Mouse (Mus musculus): ENCODE results near the gene Ghdc. TPM values are rescaled to one million over a fixed set of nuclear protein-coding genes. Genes with fewer than 3 reads are reported as not detected.

Ghdc gene
- polyA plus RNA-seq, 1 experiment from 2014 or later = 3.8 TPM

DNA sequence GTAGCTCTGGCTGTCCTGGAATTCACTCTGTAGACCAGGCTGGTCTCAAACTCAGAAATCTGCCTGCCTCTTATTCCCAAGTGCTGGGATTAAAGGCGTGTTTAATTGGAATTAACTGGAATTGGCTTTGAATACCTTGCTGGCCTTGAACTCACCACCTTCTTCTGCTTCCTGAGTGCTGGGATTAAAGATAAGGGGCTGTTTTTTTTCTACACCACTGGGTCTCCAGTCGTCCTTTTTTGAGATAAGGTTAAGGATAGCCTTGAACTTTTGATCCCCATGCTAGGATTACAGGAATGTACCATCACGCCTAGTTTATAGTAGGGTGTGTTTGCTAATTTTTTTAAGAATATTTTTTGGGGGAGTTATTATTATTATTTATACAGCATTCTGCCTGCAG, 7.3 kb upstream of the Ghdc start:
- no peaks in the 10 kb centered on the region for H3K27me3 ChIP-seq (ENCODE audit: control insufficient read depth, insufficient read depth, low read length)
- peaks cover 10% of the 10 kb centered on the region for H3K4me1 ChIP-seq (ENCODE audit: control insufficient read depth, insufficient read depth, low read length)
- no peak overlapping the region for H3K4me2 ChIP-seq
- H3K36me3 ChIP-seq (ENCODE audit: control insufficient read depth, insufficient read depth, low read length) = peaks cover 14% of the 10 kb centered on the region
- ATAC-seq (replicated peaks; ENCODE audit: insufficient number of reproducible peaks, low FRiP score, low TSS enrichment) = no peak
- H3K9me3 ChIP-seq (replicated peaks; ENCODE audit: control insufficient read depth, low read length) = no peaks in the 10 kb centered on the region
- WGBS (ENCODE audit: insufficient replicate concordance) = 53% methylated on average over 3 of the region's 3 CpGs
- no peak overlapping the region for H3K9ac ChIP-seq (ENCODE audit: low read depth, low read length)
- no peak overlapping the region for H3K27ac ChIP-seq (ENCODE audit: low read depth, low read length)
- H3K4me3 ChIP-seq (ENCODE audit: low read depth, low read length) = no peak overlapping the region

DNA sequence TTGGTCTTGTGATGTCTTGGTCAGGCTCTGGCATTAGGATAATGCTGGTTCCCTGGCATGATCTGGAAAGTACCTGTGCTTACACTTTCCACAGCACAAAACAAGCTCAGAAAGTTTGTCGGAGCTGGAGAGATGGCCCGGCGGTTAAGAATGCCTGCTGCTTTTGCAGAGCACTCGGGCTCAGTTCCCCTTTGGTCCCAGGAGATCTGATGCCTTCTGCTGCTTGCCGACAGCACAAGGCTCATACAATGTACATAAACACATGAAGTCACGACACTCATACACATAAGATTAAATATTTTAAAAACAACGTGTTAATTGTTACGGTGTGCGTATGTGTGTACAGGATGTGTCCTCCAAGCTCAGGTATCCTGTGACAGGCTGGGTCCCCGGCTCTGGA, 5.2 kb upstream of the Ghdc start:
- H3K27me3 ChIP-seq (ENCODE audit: control insufficient read depth, insufficient read depth, low read length) = no peaks in the 10 kb centered on the region
- no peak overlapping the region for H3K4me2 ChIP-seq
- no peaks in the 10 kb centered on the region for H3K9me3 ChIP-seq (replicated peaks; ENCODE audit: control insufficient read depth, low read length)
- WGBS (ENCODE audit: insufficient replicate concordance) = 79% methylated on average over 10 of the region's 10 CpGs
- H3K27ac ChIP-seq (ENCODE audit: low read depth, low read length) = no peak overlapping the region
- H3K9ac ChIP-seq (ENCODE audit: low read depth, low read length) = no peak overlapping the region
- H3K4me1 ChIP-seq (ENCODE audit: control insufficient read depth, insufficient read depth, low read length) = no peaks in the 10 kb centered on the region
- peaks cover 7% of the 10 kb centered on the region; the same call in 1 of the 2 replicates for H3K36me3 ChIP-seq (ENCODE audit: control insufficient read depth, insufficient read depth, low read length)
- H3K4me3 ChIP-seq (ENCODE audit: low read depth, low read length) = no peak overlapping the region
- ATAC-seq (replicated peaks; ENCODE audit: insufficient number of reproducible peaks, low FRiP score, low TSS enrichment) = no peak

- no peak for ATAC-seq (replicated peaks; ENCODE audit: insufficient number of reproducible peaks, low FRiP score, low TSS enrichment)
- WGBS (ENCODE audit: insufficient replicate concordance) = 78% methylated on average over 4 of the region's 4 CpGs
- H3K27ac ChIP-seq (ENCODE audit: low read depth, low read length) = no peak overlapping the region
- no peak overlapping the region for H3K4me2 ChIP-seq
- 0 out of 2 replicates have a peak, but pooled peaks cover under 1% of the 10 kb centered on the region for H3K36me3 ChIP-seq (ENCODE audit: control insufficient read depth, insufficient read depth, low read length)
- H3K9me3 ChIP-seq (replicated peaks; ENCODE audit: control insufficient read depth, low read length) = no peaks in the 10 kb centered on the region
- H3K27me3 ChIP-seq (ENCODE audit: control insufficient read depth, insufficient read depth, low read length) = no peaks in the 10 kb centered on the region
- H3K4me3 ChIP-seq (ENCODE audit: low read depth, low read length) = no peak overlapping the region
- H3K9ac ChIP-seq (ENCODE audit: low read depth, low read length) = no peak overlapping the region
- H3K4me1 ChIP-seq (ENCODE audit: control insufficient read depth, insufficient read depth, low read length) = 0 out of 2 replicates have a peak, but pooled peaks cover 4% of the 10 kb centered on the region
These were observed 3.5 kb upstream of the Ghdc start for GRCm38 (mm10) chr11:100774261-100774660.

DNA sequence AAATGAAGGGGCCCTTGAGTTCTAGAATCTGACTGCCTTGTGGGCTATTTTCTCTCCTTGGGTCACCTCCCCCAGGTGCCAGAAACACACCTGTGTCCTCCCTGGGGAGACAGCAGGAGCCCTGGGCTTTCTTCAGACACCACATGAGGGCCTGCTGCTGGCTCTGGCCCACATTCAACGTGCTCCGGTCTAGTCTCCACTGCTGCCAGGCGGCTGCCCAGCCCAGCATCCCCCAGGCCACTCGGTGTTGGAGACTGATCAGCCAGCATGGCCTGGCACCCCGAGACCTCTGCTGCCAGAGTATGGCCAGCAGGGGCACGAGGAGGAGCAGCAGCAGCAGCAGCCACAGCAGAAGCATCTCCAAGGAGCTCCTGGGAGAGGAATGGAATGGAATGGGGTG, 777 bp downstream of the Ghdc start:
- peak overlapping the region; percentile 69 for H3K4me3 ChIP-seq (ENCODE audit: low read depth, low read length)
- 0 out of 2 replicates have a peak, but pooled peaks cover 4% of the 10 kb centered on the region for H3K4me1 ChIP-seq (ENCODE audit: control insufficient read depth, insufficient read depth, low read length)
- no peaks in the 10 kb centered on the region for H3K9me3 ChIP-seq (replicated peaks; ENCODE audit: control insufficient read depth, low read length)
- no peak for ATAC-seq (replicated peaks; ENCODE audit: insufficient number of reproducible peaks, low FRiP score, low TSS enrichment)
- peak overlapping the region; percentile 70; the same call in 1 of the 2 replicates for H3K9ac ChIP-seq (ENCODE audit: low read depth, low read length)
- H3K27me3 ChIP-seq (ENCODE audit: control insufficient read depth, insufficient read depth, low read length) = no peaks in the 10 kb centered on the region
- H3K27ac ChIP-seq (ENCODE audit: low read depth, low read length) = no peak overlapping the region
- 53% methylated on average over 6 of the region's 6 CpGs for WGBS (ENCODE audit: insufficient replicate concordance)
- H3K4me2 ChIP-seq = peak overlapping the region; percentile 78
- no peaks in the 10 kb centered on the region; the same call in 1 of the 2 replicates for H3K36me3 ChIP-seq (ENCODE audit: control insufficient read depth, insufficient read depth, low read length)

GRCm38 (mm10) chr11:100767871-100768270, 2.9 kb downstream of the Ghdc start:
- Histone ChIP-seq H3K9me3 (replicated peaks; ENCODE audit: control insufficient read depth, low read length) (no peaks in the 10 kb centered on the region), H3K36me3 (ENCODE audit: control insufficient read depth, insufficient read depth, low read length) (no peaks in the 10 kb centered on the region; the same call in 1 of the 2 replicates), H3K4me3 (ENCODE audit: low read depth, low read length) (no peak overlapping the region), H3K4me1 (ENCODE audit: control insufficient read depth, insufficient read depth, low read length) (0 out of 2 replicates have a peak, but pooled peaks cover 4% of the 10 kb centered on the region), H3K27ac (ENCODE audit: low read depth, low read length) (no peak overlapping the region), H3K4me2 (no peak overlapping the region), H3K27me3 (ENCODE audit: control insufficient read depth, insufficient read depth, low read length) (peaks cover 5% of the 10 kb centered on the region; the same call in 1 of the 2 replicates), H3K9ac (ENCODE audit: low read depth, low read length) (no peak overlapping the region)
- 81% methylated on average over 5 of the region's 5 CpGs for WGBS (ENCODE audit: insufficient replicate concordance)
- no peak for ATAC-seq (replicated peaks; ENCODE audit: insufficient number of reproducible peaks, low FRiP score, low TSS enrichment)

DNA sequence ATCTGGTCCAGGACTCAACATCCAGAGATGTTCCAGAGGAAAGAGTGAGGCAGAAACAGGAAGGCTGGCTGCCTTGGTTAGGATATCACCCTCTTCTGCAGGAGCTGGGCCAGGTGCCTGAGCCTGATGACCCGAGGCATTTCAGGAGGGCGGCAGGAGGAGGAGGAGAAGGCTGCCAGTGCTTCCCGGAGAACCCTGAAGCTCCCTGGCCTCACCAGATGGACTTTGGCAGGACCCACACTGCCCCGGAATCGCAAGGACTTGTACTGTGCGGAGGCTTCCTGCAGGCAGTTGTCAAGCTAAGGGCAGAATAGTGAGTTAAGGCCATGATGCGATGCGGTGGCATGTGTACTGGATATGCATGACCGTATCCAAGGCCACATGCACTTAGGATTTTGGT, 4.0 kb downstream of the Ghdc start:
- no peak for ATAC-seq (replicated peaks; ENCODE audit: insufficient number of reproducible peaks, low FRiP score, low TSS enrichment)
- H3K4me3 ChIP-seq (ENCODE audit: low read depth, low read length) = no peak overlapping the region
- no peak overlapping the region for H3K27ac ChIP-seq (ENCODE audit: low read depth, low read length)
- 0 out of 2 replicates have a peak, but pooled peaks cover 4% of the 10 kb centered on the region for H3K4me1 ChIP-seq (ENCODE audit: control insufficient read depth, insufficient read depth, low read length)
- WGBS (ENCODE audit: insufficient replicate concordance) = 83% methylated on average over 9 of the region's 9 CpGs
- no peaks in the 10 kb centered on the region for H3K9me3 ChIP-seq (replicated peaks; ENCODE audit: control insufficient read depth, low read length)
- no peak overlapping the region for H3K9ac ChIP-seq (ENCODE audit: low read depth, low read length)
- H3K27me3 ChIP-seq (ENCODE audit: control insufficient read depth, insufficient read depth, low read length) = peaks cover 14% of the 10 kb centered on the region
- no peaks in the 10 kb centered on the region; the same call in 1 of the 2 replicates for H3K36me3 ChIP-seq (ENCODE audit: control insufficient read depth, insufficient read depth, low read length)
- H3K4me2 ChIP-seq = no peak overlapping the region

GRCm38 (mm10) chr11:100762831-100763230, 7.9 kb downstream of the Ghdc start, which contains the start of gene Hcrt:
Gene Hcrt, minus strand, starts transcription at chr11:100762931.
- H3K9ac ChIP-seq (ENCODE audit: low read depth, low read length) = peak within 1 kb of the TSS; percentile 56
- peak within 1 kb of the TSS; percentile 45 for H3K4me3 ChIP-seq (ENCODE audit: low read depth, low read length)
- WGBS (ENCODE audit: insufficient replicate concordance) = 79% methylated on average over 7 of the region's 7 CpGs
- no peak for ATAC-seq (replicated peaks; ENCODE audit: insufficient number of reproducible peaks, low FRiP score, low TSS enrichment)
- H3K27ac ChIP-seq (ENCODE audit: low read depth, low read length) = no peak within 1 kb of the TSS
- H3K9me3 ChIP-seq (replicated peaks; ENCODE audit: control insufficient read depth, low read length) = no peaks in the 10 kb centered on the region
- H3K4me1 ChIP-seq (ENCODE audit: control insufficient read depth, insufficient read depth, low read length) = peaks cover 8% of the 10 kb centered on the region
- peak within 1 kb of the TSS; percentile 74 for H3K4me2 ChIP-seq
- no peaks in the 10 kb centered on the region for H3K36me3 ChIP-seq (ENCODE audit: control insufficient read depth, insufficient read depth, low read length)
- H3K27me3 ChIP-seq (ENCODE audit: control insufficient read depth, insufficient read depth, low read length) = peaks cover 43% of the 10 kb centered on the region

- peak overlapping the region; percentile 45 for H3K4me3 ChIP-seq (ENCODE audit: low read depth, low read length)
- peak overlapping the region; percentile 56 for H3K9ac ChIP-seq (ENCODE audit: low read depth, low read length)
- WGBS (ENCODE audit: insufficient replicate concordance) = under 1% methylated on average over 27 of the region's 27 CpGs
- H3K36me3 ChIP-seq (ENCODE audit: control insufficient read depth, insufficient read depth, low read length) = no peaks in the 10 kb centered on the region
- H3K27ac ChIP-seq (ENCODE audit: low read depth, low read length) = no peak overlapping the region
- ATAC-seq (replicated peaks; ENCODE audit: insufficient number of reproducible peaks, low FRiP score, low TSS enrichment) = peak; percentile 63; the same call in 1 of the 2 replicates
- peak overlapping the region; percentile 74 for H3K4me2 ChIP-seq
- H3K4me1 ChIP-seq (ENCODE audit: control insufficient read depth, insufficient read depth, low read length) = peaks cover 8% of the 10 kb centered on the region
- H3K27me3 ChIP-seq (ENCODE audit: control insufficient read depth, insufficient read depth, low read length) = peaks cover 51% of the 10 kb centered on the region
- no peaks in the 10 kb centered on the region for H3K9me3 ChIP-seq (replicated peaks; ENCODE audit: control insufficient read depth, low read length)
These were observed 9.2 kb downstream of the Ghdc start for GRCm38 (mm10) chr11:100761547-100762045.
